Mouse (Mus musculus) E14TG2a.4 (cell line): Measurements from ENCODE around the gene Map1lc3b.

Source experiments
- H3K27me3 ChIP-seq: 2 replicates; pipeline ENCODE4 v1.6.1; 2014; ENCODE audit warnings: low read length, control low read depth; ENCODE audit not compliant: insufficient read depth
- H3K36me3 ChIP-seq: 2 replicates; pipeline ENCODE4 v1.6.1; 2014; ENCODE audit warnings: low read length, control low read depth; ENCODE audit not compliant: insufficient read depth
- H3K4me1 ChIP-seq: replicated peaks from 2 replicates; pipeline ENCODE4 v1.6.1; 2014; ENCODE audit warnings: low read depth, low read length, control low read depth
- H3K4me3 ChIP-seq: replicated peaks from 2 replicates; pipeline ENCODE4 v1.5.1; 2014; ENCODE audit warnings: mild to moderate bottlenecking, low read length
- H3K9me3 ChIP-seq: 2 replicates; pipeline ENCODE4 v1.6.1; 2014; ENCODE audit warnings: low read length, control low read depth
- CTCF ChIP-seq: conservative IDR thresholded peaks from 2 replicates; pipeline ENCODE4 v1.5.1; 2014; ENCODE audit warnings: low read length
- NANOG ChIP-seq: IDR thresholded peaks from 2 replicates; pipeline ENCODE4 v1.6.1; 2014; ENCODE audit warnings: borderline replicate concordance, low read length, mixed read lengths
- POU5F1 ChIP-seq: IDR thresholded peaks from 2 replicates; pipeline ENCODE4 v1.6.1; 2014; ENCODE audit warnings: low read length, borderline replicate concordance

The Map1lc3b gene

GRCm38 (mm10) chr8:121590203-121591177 is at the start of gene Map1lc3b:
Map1lc3b (plus strand) TSS chr8:121590361.
- TF ChIP-seq CTCF (no peak), NANOG (no peak), POU5F1 (no peak)
- H3K36me3 ChIP-seq = peaks cover 38% of the 10 kb centered on the region
- peak within 1 kb of the TSS; percentile 96 for H3K4me3 ChIP-seq
- H3K9me3 ChIP-seq = no peaks in the 10 kb centered on the region
- peaks cover 62% of the 10 kb centered on the region for H3K4me1 ChIP-seq
- H3K27me3 ChIP-seq = no peaks in the 10 kb centered on the region

GRCm38 (mm10) chr8:121541862-121542261 is 48.3 kb upstream of the Map1lc3b start:
- TF ChIP-seq CTCF (no peak), POU5F1 (no peak), NANOG (no peak)
- peaks cover 7% of the 10 kb centered on the region; the same call in 1 of the 2 replicates for H3K36me3 ChIP-seq
- peaks cover 14% of the 10 kb centered on the region for H3K4me1 ChIP-seq
- no peaks in the 10 kb centered on the region for H3K9me3 ChIP-seq
- peak overlapping the region; percentile 84 for H3K4me3 ChIP-seq
- H3K27me3 ChIP-seq = 0 out of 2 replicates have a peak, but pooled peaks cover 9% of the 10 kb centered on the region

- Histone ChIP-seq H3K4me1 (peaks cover 15% of the 10 kb centered on the region), H3K27me3 (0 out of 2 replicates have a peak, but pooled peaks cover 9% of the 10 kb centered on the region), H3K4me3 (peak overlapping the region; percentile 84), H3K36me3 (peaks cover 7% of the 10 kb centered on the region; the same call in 1 of the 2 replicates), H3K9me3 (no peaks in the 10 kb centered on the region)
- no peak for TF ChIP-seq POU5F1
- TF ChIP-seq CTCF = no peak
Measured at GRCm38 (mm10) chr8:121542901-121543300, 47.3 kb upstream of the Map1lc3b start.

- Histone ChIP-seq H3K4me1 (peaks cover 15% of the 10 kb centered on the region), H3K4me3 (no peak within 1 kb of the TSS), H3K9me3 (no peaks in the 10 kb centered on the region), H3K36me3 (peaks cover 11% of the 10 kb centered on the region), H3K27me3 (0 out of 2 replicates have a peak, but pooled peaks cover 9% of the 10 kb centered on the region)
- no peak for TF ChIP-seq POU5F1
- TF ChIP-seq CTCF = no peak
- no peak for TF ChIP-seq NANOG
Measured at GRCm38 (mm10) chr8:121544276-121544785, 45.8 kb upstream of the Map1lc3b start, which contains the start of gene 1700018B08Rik. 1700018B08Rik (minus strand) TSS chr8:121544320.

GRCm38 (mm10) chr8:121544936-121545335 is 45.2 kb upstream of the Map1lc3b start:
- Histone ChIP-seq H3K27me3 (0 out of 2 replicates have a peak, but pooled peaks cover 7% of the 10 kb centered on the region), H3K4me3 (no peak overlapping the region), H3K36me3 (peaks cover 17% of the 10 kb centered on the region), H3K9me3 (no peaks in the 10 kb centered on the region), H3K4me1 (peaks cover 16% of the 10 kb centered on the region)
- TF ChIP-seq NANOG (no peak), CTCF (no peak), POU5F1 (no peak)

- H3K9me3 ChIP-seq = no peaks in the 10 kb centered on the region
- no peak overlapping the region for H3K4me3 ChIP-seq
- H3K4me1 ChIP-seq = peaks cover 36% of the 10 kb centered on the region
- H3K36me3 ChIP-seq = peaks cover 33% of the 10 kb centered on the region
- no peaks in the 10 kb centered on the region for H3K27me3 ChIP-seq
- TF ChIP-seq CTCF = peak; percentile 77
- TF ChIP-seq POU5F1 = no peak
Measured at GRCm38 (mm10) chr8:121547132-121547531, 43.0 kb upstream of the Map1lc3b start.

- H3K9me3 ChIP-seq = no peaks in the 10 kb centered on the region
- H3K4me3 ChIP-seq = no peak overlapping the region
- H3K27me3 ChIP-seq = no peaks in the 10 kb centered on the region
- peaks cover 52% of the 10 kb centered on the region for H3K36me3 ChIP-seq
- no peak for TF ChIP-seq POU5F1
- TF ChIP-seq NANOG = no peak
- no peak for TF ChIP-seq CTCF
- H3K4me1 ChIP-seq = peaks cover 52% of the 10 kb centered on the region
Measured at GRCm38 (mm10) chr8:121550056-121550455, 40.1 kb upstream of the Map1lc3b start.

GRCm38 (mm10) chr8:121551065-121551985 is 38.8 kb upstream of the Map1lc3b start:
- H3K4me3 ChIP-seq = peak overlapping the region; percentile 43
- H3K27me3 ChIP-seq = no peaks in the 10 kb centered on the region
- TF ChIP-seq NANOG (no peak), CTCF (no peak), POU5F1 (no peak)
- H3K36me3 ChIP-seq = peaks cover 63% of the 10 kb centered on the region
- peaks cover 61% of the 10 kb centered on the region for H3K4me1 ChIP-seq
- no peaks in the 10 kb centered on the region for H3K9me3 ChIP-seq
